Mouse (Mus musculus) layer of hippocampus, adult 2 months (tissue): Measurements from ENCODE around the gene Npff. TPM values are rescaled to one million over a fixed set of nuclear protein-coding genes. Genes with fewer than 3 reads are reported as not detected.

ENCODE experiments used
- DNase-seq, 2 experiments: peaks; one replicate each; pipeline ENCODE4 v3.0.0; 2022; ENCODE audit warnings: low spot score in 2 of 2
- H3K27ac ChIP-seq: fragments of 200-600 bp; 2 replicates; pipeline ENCODE4 v1.8.1; 2022
- H3K4me3 ChIP-seq: fragments of 200-600 bp; 2 replicates; pipeline ENCODE4 v1.8.1; 2022; ENCODE audit warnings: mild to moderate bottlenecking
- CTCF ChIP-seq: fragments of 200-600 bp; conservative IDR thresholded peaks from 2 replicates; pipeline ENCODE4 v1.8.1; 2022; ENCODE audit warnings: antibody characterized with exemption, mild to moderate bottlenecking, moderate library complexity
- total RNA-seq, 2 experiments: library from RNA; stranded (reverse); gene quantifications; 2 replicates each; pipeline ENCODE4 v1.2.3; 2021

The Npff gene
- total RNA-seq, 2 experiments from 2014 or later: 5.5 TPM

- H3K27ac ChIP-seq: no peak overlapping the region
- no peak for TF ChIP-seq CTCF
- no peak overlapping the region for H3K4me3 ChIP-seq
- no peak for DNase-seq
Measured at GRCm38 (mm10) chr15:102506464-102506830, 18.3 kb downstream of the Npff start.

DNA sequence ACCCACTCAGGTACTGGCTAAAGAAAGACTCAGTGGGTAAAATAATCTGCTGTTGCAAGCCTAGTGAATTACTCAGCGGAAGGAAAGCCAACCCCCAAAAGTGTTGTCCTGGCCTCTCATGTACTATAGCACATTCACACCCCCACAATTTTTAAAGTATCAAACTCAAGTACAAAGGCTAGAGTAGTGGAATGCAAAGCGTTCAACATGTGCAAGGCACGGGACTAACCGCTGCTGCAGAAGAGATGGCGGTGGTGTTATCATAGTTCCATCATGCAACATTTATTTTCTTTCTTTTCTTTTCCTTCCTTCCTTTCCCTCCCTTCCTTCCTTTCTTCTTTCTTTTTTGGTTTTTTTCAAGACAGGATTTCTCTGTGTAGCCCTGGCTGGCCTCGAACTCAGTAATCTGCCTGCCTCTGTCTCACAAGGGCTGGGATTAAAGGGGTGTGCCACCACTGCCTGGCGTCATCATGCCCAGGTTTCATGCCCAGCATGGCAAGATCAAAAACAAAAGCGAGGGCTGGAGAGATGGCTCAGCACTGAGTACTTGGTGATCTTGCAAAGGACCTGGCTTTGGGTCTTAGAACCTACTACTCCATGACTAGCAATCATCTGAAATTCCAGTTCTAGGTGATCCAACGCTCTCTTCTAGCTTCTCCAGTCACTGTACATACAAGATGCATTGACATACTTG is 18.8 kb downstream of the Npff start:
- H3K4me3 ChIP-seq: no peak overlapping the region
- peak in 1 of 2 experiments; percentile 1 for DNase-seq
- H3K27ac ChIP-seq: peak overlapping the region; percentile 19
- no peak for TF ChIP-seq CTCF

GRCm38 (mm10) chr15:102505073-102505769 is 19.5 kb downstream of the Npff start:
- Histone ChIP-seq H3K4me3 (no peak overlapping the region), H3K27ac (peak overlapping the region; percentile 19)
- TF ChIP-seq CTCF: no peak
- no peak for DNase-seq

DNA sequence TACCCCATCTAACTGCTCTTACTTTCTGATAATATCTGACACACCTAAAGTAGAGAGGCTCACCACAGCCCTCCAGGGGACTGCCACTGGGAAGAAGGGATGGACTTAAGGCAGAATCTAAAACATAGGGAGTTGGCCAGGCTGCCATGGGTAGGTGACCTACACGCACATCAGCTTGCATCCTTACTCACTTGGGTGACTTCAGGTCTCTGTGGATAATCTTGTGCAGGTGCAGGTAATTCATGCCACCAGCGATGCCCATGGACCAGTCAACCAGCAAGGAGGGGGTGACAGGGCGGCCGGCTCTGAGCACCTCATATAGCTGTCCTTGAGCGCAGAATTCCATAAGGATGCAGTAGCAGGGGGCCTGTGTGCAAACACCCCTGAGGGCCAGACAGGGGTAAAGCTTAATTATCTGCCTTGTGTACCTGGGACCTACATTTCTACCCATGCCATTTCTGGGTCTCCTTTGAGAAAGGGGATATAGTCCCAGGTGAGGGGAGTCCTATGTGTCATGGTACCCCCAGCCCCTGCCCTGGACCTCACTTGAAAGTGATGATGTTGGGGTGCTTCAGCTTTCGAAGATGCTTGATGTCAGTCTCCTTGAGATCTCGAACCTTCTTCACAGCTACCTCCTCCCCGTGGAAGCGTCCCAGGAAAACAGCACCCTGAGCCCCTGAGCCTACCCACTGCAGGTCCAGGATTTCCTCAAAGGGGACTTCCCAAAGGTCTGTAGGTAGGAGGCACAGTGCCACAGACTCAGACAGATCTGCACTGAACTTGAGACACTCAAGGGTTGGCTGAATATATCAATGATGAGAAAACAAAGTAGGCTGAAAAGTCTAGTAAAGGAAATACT is 20.6 kb downstream of the Npff start:
- no peak for DNase-seq
- Histone ChIP-seq H3K27ac (peak overlapping the region; percentile 76; the same call in 1 of the 2 replicates), H3K4me3 (no peak overlapping the region)
- TF ChIP-seq CTCF: no peak

GRCm38 (mm10) chr15:102503447-102503846 is 21.3 kb downstream of the Npff start, which contains the start of gene Gm10337:
Gene Gm10337 (plus strand): TSS chr15:102503722.
- Histone ChIP-seq H3K27ac (peak within 1 kb of the TSS; percentile 76; the same call in 1 of the 2 replicates), H3K4me3 (no peak within 1 kb of the TSS)
- TF ChIP-seq CTCF: no peak
- no peak for DNase-seq

DNA sequence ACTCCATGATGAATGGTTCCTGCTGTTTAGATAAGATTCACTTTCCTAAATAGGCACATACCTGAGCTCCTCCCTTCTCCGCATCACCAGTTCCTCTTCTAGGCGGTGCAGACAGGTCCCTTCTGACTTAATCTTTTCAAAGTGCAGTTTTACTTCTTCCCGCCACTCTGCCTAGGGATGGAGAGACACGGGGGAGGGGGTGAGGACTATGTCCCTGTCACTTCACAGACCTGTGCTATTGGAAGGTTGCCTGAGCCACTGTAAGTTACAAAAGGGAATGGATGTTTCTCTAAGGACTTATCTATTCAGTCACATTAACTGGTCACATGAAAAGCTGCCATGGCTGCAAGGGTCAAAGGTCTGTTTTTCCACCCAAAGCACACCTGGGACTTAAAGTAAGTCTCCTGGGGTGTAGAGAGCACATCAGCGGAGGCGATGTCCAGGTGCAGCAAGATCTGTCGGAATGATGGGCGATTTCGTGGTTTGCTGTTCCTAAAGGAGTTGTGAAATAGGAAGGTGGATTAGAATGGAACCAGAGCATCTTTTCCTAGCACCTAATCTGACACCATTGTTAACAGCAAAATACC is 22.4 kb downstream of the Npff start:
- DNase-seq: no peak
- H3K27ac ChIP-seq: peak overlapping the region; percentile 76; the same call in 1 of the 2 replicates
- TF ChIP-seq CTCF: no peak
- no peak overlapping the region for H3K4me3 ChIP-seq

DNA sequence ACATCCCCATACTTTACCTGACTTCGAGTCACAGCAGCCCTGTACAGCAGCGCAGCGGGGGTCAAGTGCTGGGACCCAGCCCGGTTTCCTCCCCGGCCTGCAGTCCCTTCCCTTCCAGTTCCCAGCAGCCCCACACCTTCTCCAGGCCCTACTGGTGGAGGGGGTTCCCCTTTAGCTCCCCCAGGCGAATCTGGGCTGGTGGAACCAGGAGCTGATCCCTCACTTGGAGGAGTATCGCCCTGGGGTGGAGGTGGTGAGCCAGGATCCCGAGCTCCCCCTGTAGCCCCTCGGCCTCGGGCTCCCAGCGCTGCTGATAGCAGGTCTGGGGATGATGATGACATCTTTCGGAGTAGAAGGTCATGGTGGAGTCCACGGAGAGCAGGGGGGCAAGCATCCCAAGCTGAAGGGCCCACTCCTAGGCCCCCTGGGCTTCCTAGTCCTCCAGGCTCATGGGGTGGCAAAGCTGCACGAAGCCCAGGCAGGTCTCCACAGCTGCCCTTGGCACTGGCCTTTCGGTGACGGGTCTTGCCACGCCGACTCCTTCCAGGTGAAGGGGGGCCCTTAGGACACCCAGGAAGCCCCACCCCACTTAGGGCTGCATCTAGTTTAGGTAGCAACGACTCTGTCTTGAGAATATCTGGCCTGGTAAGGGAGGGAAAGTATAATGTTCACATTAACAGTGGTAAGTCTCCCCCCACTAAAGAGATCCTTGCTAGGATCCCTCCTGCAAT is 23.5 kb downstream of the Npff start:
- TF ChIP-seq CTCF: no peak
- DNase-seq: no peak
- no peak overlapping the region for H3K4me3 ChIP-seq
- H3K27ac ChIP-seq: peak overlapping the region; percentile 76; the same call in 1 of the 2 replicates

- DNase-seq: no peak
- Histone ChIP-seq H3K4me3 (no peak overlapping the region), H3K27ac (peak overlapping the region; percentile 76; the same call in 1 of the 2 replicates)
- TF ChIP-seq CTCF: no peak
Measured at GRCm38 (mm10) chr15:102500479-102500878, 24.3 kb downstream of the Npff start.

DNA sequence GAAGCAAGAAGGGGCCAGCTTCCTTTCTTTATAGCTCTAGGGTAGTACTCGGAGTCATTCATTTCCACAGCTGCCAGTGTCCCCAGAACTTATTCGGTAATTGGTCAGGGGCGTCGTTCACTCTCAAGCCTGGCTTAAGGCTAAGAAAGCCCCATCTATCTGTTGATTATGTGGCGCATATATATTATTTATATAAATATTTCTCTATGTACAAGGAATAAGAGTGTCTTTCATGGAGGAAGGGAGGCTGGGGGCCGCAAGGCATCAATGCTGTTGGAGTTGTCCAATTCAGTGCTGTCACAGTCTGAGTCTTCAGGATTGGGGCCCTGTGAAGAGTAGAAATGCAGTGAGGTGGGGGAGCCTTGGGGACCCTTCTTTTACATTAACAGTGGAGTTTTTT is 24.9 kb downstream of the Npff start:
- H3K27ac ChIP-seq: peak overlapping the region; percentile 76
- no peak overlapping the region for H3K4me3 ChIP-seq
- TF ChIP-seq CTCF: no peak
- DNase-seq: no peak

DNA sequence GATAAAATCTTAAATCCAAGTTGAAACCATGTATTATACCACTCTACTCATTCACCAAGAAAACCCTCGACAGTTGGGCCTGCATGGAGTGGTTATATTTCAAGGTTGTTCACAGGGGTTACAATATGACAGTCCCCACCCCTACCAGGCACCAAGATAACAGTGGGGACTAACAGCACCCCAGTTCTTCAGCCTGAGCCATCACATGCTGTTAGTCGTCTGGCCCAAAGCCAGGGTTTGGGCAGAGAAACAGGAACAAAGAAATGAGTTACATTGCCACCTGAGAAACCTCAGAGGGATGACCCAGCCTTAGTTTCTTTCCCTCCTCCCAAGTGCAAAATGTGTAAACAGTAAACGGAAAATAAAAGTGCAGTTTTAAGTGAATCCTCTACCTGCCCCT is 25.4 kb downstream of the Npff start:
- H3K27ac ChIP-seq: peak overlapping the region; percentile 76
- no peak for DNase-seq

DNA sequence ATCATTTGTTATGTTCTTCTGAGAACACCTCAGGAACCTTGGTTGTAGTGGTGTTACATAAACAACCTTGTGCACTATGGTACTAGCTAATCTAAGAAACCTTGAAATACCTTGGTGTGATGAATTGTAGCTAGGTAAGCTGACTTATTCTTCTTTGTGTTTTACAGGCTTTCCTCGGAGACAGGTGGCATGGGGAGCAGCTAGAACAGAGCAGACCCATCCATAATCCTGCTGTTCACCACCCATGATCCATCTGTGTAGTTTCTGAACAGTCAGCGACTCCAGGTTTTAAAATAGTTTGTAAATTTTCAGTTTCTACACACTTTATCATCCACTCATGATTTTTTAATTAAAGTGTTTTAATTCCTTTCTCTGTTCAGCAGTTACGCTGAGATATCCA is 26.4 kb downstream of the Npff start:
- peak in 1 of 2 experiments; percentile 54 for DNase-seq
- Histone ChIP-seq H3K27ac (peak overlapping the region; percentile 86), H3K4me3 (no peak overlapping the region)
- TF ChIP-seq CTCF: no peak

More for the DNA sequence above, 25.4 kb downstream of the Npff start:
- H3K4me3 ChIP-seq: no peak overlapping the region
- no peak for TF ChIP-seq CTCF

DNA sequence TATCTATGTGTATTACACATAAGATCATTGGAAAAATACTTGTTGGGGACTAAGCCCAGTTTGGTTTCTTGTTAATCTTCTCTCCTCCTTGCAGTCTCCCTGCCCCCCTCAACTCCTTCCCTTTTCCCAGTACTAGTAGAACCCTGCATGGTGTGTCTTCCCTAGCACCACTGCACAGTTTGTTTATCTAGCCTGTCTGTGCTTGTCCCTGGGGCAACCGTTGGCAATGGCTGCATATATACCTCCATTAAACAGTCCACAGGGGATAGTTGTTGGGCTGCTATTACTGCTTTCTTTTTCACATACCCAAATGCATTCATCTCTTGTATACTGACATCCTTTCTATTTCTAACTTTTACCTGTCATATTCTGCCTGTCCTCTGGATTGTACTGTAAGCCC is 37.1 kb downstream of the Npff start:
- TF ChIP-seq CTCF: no peak
- DNase-seq: no peak
- no peak overlapping the region for H3K4me3 ChIP-seq
- H3K27ac ChIP-seq: no peak overlapping the region
